Mouse (Mus musculus) ES-Bruce4 (cell line): ENCODE measurements at regions not wholly inside any gene's neighbourhood (a gene's known extent, or its start where the extent isn't known, plus 50 kb on each side); places are given as distances from the start of the nearest gene placed in this dataset.

Source experiments
- H3K27ac ChIP-seq: 2 replicates; pipeline ENCODE4 v1.5.1; 2012; ENCODE audit warnings: low read length, inconsistent platforms; ENCODE audit not compliant: insufficient read depth
- H3K27me3 ChIP-seq: 2 replicates; pipeline ENCODE4 v1.6.1; 2012; ENCODE audit warnings: mild to moderate bottlenecking, low read length, inconsistent platforms; ENCODE audit not compliant: control insufficient read depth, poor library complexity, insufficient read depth, severe bottlenecking
- H3K36me3 ChIP-seq: 2 replicates; pipeline ENCODE4 v1.6.1; 2012; ENCODE audit warnings: inconsistent platforms, mild to moderate bottlenecking, low read length, moderate library complexity; ENCODE audit not compliant: control insufficient read depth, poor library complexity, insufficient read depth, severe bottlenecking
- H3K4me1 ChIP-seq: one replicate; pipeline ENCODE4 v1.8.1; 2011; ENCODE audit warnings: low read length; ENCODE audit not compliant: control insufficient read depth, insufficient read depth
- H3K4me3 ChIP-seq: 2 replicates; pipeline ENCODE4 v1.5.1; 2011; ENCODE audit warnings: low read depth, mild to moderate bottlenecking, low read length
- H3K9ac ChIP-seq: 2 replicates; pipeline ENCODE4 v1.6.1; 2012; ENCODE audit warnings: low read depth, mild to moderate bottlenecking, inconsistent platforms; ENCODE audit not compliant: poor library complexity, severe bottlenecking
- H3K9me3 ChIP-seq: replicated peaks from 2 replicates; pipeline ENCODE4 v1.6.1; 2012; ENCODE audit warnings: mild to moderate bottlenecking, low read length, inconsistent platforms; ENCODE audit not compliant: control insufficient read depth, poor library complexity, insufficient read depth, severe bottlenecking
- CTCF ChIP-seq: IDR thresholded peaks from one replicate; pipeline ENCODE4 v1.8.1; 2011; ENCODE audit warnings: low read depth, low read length
- EP300 ChIP-seq: IDR thresholded peaks from 2 replicates; pipeline ENCODE4 v1.6.1; 2011; ENCODE audit warnings: low read depth, low read length; ENCODE audit not compliant: insufficient read depth
- POLR2A ChIP-seq: IDR thresholded peaks from one replicate; pipeline ENCODE4 v1.8.1; 2011; ENCODE audit warnings: low read length; ENCODE audit not compliant: insufficient read depth

DNA sequence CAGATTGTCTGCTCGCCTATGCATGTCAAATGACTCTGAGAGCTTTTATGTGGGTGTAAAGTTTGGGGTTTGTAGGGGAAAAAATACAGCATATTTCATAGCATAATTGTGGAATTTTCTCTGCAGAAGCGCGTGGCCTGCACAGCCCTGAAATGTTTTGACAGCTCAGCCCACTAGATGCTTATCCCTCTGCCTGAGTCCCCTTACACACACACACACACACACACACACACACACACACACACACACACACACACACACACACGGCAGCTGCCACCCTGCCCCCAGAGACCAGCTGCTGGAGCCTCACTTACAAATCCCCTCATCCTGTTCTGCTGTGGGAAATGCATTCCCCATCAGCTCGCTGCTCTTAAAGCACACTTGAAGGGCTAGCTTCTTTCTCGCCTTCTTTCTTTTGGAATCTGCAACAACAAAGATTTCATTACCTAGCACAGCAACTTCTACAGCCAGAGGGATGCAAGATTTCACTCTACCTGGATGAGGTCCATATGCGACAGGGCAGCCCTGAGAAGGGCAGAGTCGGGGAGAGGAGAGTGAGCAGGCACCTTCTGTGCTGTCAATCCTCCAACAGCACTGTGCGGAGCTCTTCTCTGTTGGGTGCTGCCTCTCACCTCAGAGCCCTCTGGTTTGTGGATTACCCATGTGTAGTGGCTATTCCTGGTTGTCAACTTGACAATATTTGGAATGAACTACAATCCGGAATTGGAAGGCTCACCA is 264.1 kb downstream of the Cdc5l start:
- H3K9me3 ChIP-seq: no peaks in the 10 kb centered on the region
- no peak overlapping the region for H3K27ac ChIP-seq
- no peaks in the 10 kb centered on the region for H3K36me3 ChIP-seq
- H3K4me3 ChIP-seq: no peak overlapping the region
- H3K4me1 ChIP-seq: no peaks in the 10 kb centered on the region
- TF ChIP-seq EP300 (no peak), CTCF (no peak), POLR2A (no peak)
- H3K9ac ChIP-seq: no peak overlapping the region
- no peaks in the 10 kb centered on the region for H3K27me3 ChIP-seq
